18 mouse cellular contexts compared by ENCODE assay signal in genomic region chr14:79296201-79296600, GRCm38 (mm10). TPM values are rescaled to one million over a fixed set of nuclear protein-coding genes. Genes with fewer than 3 reads are reported as not detected.
DNase-seq lines count a peak whose midpoint lies in the region; ATAC-seq and TF ChIP-seq lines count a peak whose summit lies in the region.
"Had no signal": no experiment of that assay in that cellular context is flagged by ENCODE, and none has a peak within 500 bp of the region (broad histone marks: within the 10 kb centered on the region; RNA-seq: fewer than 3 reads in every experiment).

No protein-coding gene starts in this region.

- intact Hi-C loops in gastrocnemius, postnatal 36 days (cut with DNase I) = no loop called here

- H3K36me3 ChIP-seq in forebrain, embryonic 12.5 days (replicated peaks) = no peaks in the 10 kb centered on the region
- H3K36me3 ChIP-seq in forebrain, embryonic 11.5 days (ENCODE audit: control insufficient read depth, insufficient read depth, low read length) = no peaks in the 10 kb centered on the region
- no peaks in the 10 kb centered on the region for H3K36me3 ChIP-seq in midbrain, postnatal 0 days (ENCODE audit: insufficient read depth, low read length)
- no peaks in the 10 kb centered on the region for H3K36me3 ChIP-seq in midbrain, embryonic 10.5 days
- H3K36me3 ChIP-seq in liver, postnatal 0 days (replicated peaks; ENCODE audit: insufficient read depth, low read length) = peaks cover 5% of the 10 kb centered on the region
- H3K36me3 ChIP-seq: limb, embryonic 15.5 days had no signal

- H3K9me3 ChIP-seq in forebrain, embryonic 12.5 days = no peaks in the 10 kb centered on the region
- H3K9me3 ChIP-seq in forebrain, embryonic 11.5 days (ENCODE audit: control insufficient read depth, low read length) = no peaks in the 10 kb centered on the region
- no peaks in the 10 kb centered on the region for H3K9me3 ChIP-seq in midbrain, postnatal 0 days (ENCODE audit: low read length)
- H3K9me3 ChIP-seq in midbrain, embryonic 10.5 days (replicated peaks) = no peaks in the 10 kb centered on the region
- no peaks in the 10 kb centered on the region for H3K9me3 ChIP-seq in liver, postnatal 0 days (ENCODE audit: low read length)
- H3K9me3 ChIP-seq: limb, embryonic 15.5 days had no signal

- 88% methylated on average over 7 of the region's 7 CpGs for WGBS in forebrain, embryonic 12.5 days
- WGBS in forebrain, embryonic 11.5 days = 89% methylated on average over 7 of the region's 7 CpGs
- WGBS in midbrain, postnatal 0 days = 69% methylated on average over 7 of the region's 7 CpGs
- WGBS in midbrain, embryonic 10.5 days = 84% methylated on average over 7 of the region's 7 CpGs
- WGBS in liver, postnatal 0 days (ENCODE audit: insufficient replicate concordance) = 51% methylated on average over 7 of the region's 7 CpGs

- no peak overlapping the region for H3K9ac ChIP-seq in forebrain, embryonic 12.5 days
- H3K9ac ChIP-seq in forebrain, embryonic 11.5 days (ENCODE audit: low read length) = no peak overlapping the region
- no peak overlapping the region for H3K9ac ChIP-seq in midbrain, postnatal 0 days (replicated peaks; ENCODE audit: low read length, poor library complexity, severe bottlenecking)
- peak overlapping the region; percentile 36; the same call in 1 of the 2 replicates for H3K9ac ChIP-seq in liver, postnatal 0 days (replicated peaks)
- H3K9ac ChIP-seq: limb, embryonic 15.5 days had no signal

- DNase-seq in forebrain, embryonic 11.5 days (ENCODE audit: low spot score) = no peak
- DNase-seq in midbrain, postnatal 0 days (ENCODE audit: low spot score) = no peak
- no peak for DNase-seq in midbrain, embryonic 10.5 days (ENCODE audit: low spot score)
- DNase-seq in liver, postnatal 0 days = no peak
- no peak for DNase-seq in gastrocnemius, postnatal 36 days
- DNase-seq in kidney, postnatal 14 days = no peak
- DNase-seq: adrenal gland, postnatal 36 days; cerebellum, adult 18-20 months; heart, adult 11 months; kidney, adult 2 months had no signal

- H3K27ac ChIP-seq in forebrain, embryonic 12.5 days = no peak overlapping the region
- H3K27ac ChIP-seq in forebrain, embryonic 11.5 days (ENCODE audit: low read depth, low read length) = no peak overlapping the region
- no peak overlapping the region for H3K27ac ChIP-seq in midbrain, postnatal 0 days (ENCODE audit: low read depth, low read length)
- H3K27ac ChIP-seq in midbrain, embryonic 10.5 days (replicated peaks) = no peak overlapping the region
- H3K27ac ChIP-seq in liver, postnatal 0 days (ENCODE audit: low read depth) = peak overlapping the region; percentile 72
- H3K27ac ChIP-seq: layer of hippocampus, adult 2 months; limb, embryonic 15.5 days had no signal

- peak; percentile 84 for TF ChIP-seq EP300 in liver, postnatal 0 days (IDR thresholded peaks at IDR 0.05; ENCODE audit: low read depth)

- no peak for TF ChIP-seq CTCF in midbrain, postnatal 0 days (IDR thresholded peaks at IDR 0.05)
- no peak for TF ChIP-seq CTCF in liver, postnatal 0 days (IDR thresholded peaks at IDR 0.05; ENCODE audit: low read depth)

- ATAC-seq in forebrain, embryonic 12.5 days (ENCODE audit: low FRiP score) = no peak
- ATAC-seq in forebrain, embryonic 11.5 days (replicated peaks; ENCODE audit: low FRiP score) = no peak
- ATAC-seq in midbrain, postnatal 0 days (ENCODE audit: low FRiP score) = no peak
- ATAC-seq in erythroid progenitor cell, adult 5-6 weeks (replicated peaks; ENCODE audit: low FRiP score, poor library complexity, severe bottlenecking) = peak; percentile 36
- peak; percentile 31 for ATAC-seq in liver, postnatal 0 days

- H3K4me2 ChIP-seq in forebrain, embryonic 12.5 days = peak overlapping the region; percentile 13; the same call in 1 of the 2 replicates
- no peak overlapping the region for H3K4me2 ChIP-seq in forebrain, embryonic 11.5 days (ENCODE audit: low read depth, low read length, severe bottlenecking)
- peak overlapping the region; percentile 18; the same call in 1 of the 2 replicates for H3K4me2 ChIP-seq in midbrain, postnatal 0 days (ENCODE audit: low read depth, low read length, poor library complexity, severe bottlenecking)
- peak overlapping the region; percentile 95 for H3K4me2 ChIP-seq in liver, postnatal 0 days (ENCODE audit: low read depth, low read length)
- H3K4me2 ChIP-seq: limb, embryonic 15.5 days had no signal

- no peaks in the 10 kb centered on the region for H3K27me3 ChIP-seq in forebrain, embryonic 12.5 days
- no peaks in the 10 kb centered on the region for H3K27me3 ChIP-seq in forebrain, embryonic 11.5 days (ENCODE audit: control insufficient read depth, insufficient read depth, low read length)
- H3K27me3 ChIP-seq in midbrain, postnatal 0 days (ENCODE audit: insufficient read depth, low read length) = peaks cover 10% of the 10 kb centered on the region; the same call in 1 of the 2 replicates
- H3K27me3 ChIP-seq in midbrain, embryonic 10.5 days (ENCODE audit: low read depth, poor library complexity, severe bottlenecking) = peaks cover 69% of the 10 kb centered on the region
- H3K27me3 ChIP-seq in liver, postnatal 0 days (ENCODE audit: insufficient read depth, low read length) = no peaks in the 10 kb centered on the region
- H3K27me3 ChIP-seq: limb, embryonic 15.5 days had no signal

- peaks cover 58% of the 10 kb centered on the region for H3K4me1 ChIP-seq in forebrain, embryonic 12.5 days
- peaks cover 33% of the 10 kb centered on the region for H3K4me1 ChIP-seq in forebrain, embryonic 11.5 days (replicated peaks; ENCODE audit: control insufficient read depth, insufficient read depth, low read length)
- H3K4me1 ChIP-seq in midbrain, postnatal 0 days (ENCODE audit: insufficient read depth, low read length) = no peaks in the 10 kb centered on the region
- peaks cover 49% of the 10 kb centered on the region for H3K4me1 ChIP-seq in midbrain, embryonic 10.5 days
- H3K4me1 ChIP-seq in liver, postnatal 0 days (ENCODE audit: insufficient read depth) = peaks cover 61% of the 10 kb centered on the region

- H3K4me3 ChIP-seq in forebrain, embryonic 12.5 days (replicated peaks) = no peak overlapping the region
- no peak overlapping the region for H3K4me3 ChIP-seq in forebrain, embryonic 11.5 days (ENCODE audit: low read depth, low read length)
- H3K4me3 ChIP-seq in midbrain, postnatal 0 days (ENCODE audit: low read depth, low read length) = no peak overlapping the region
- no peak overlapping the region for H3K4me3 ChIP-seq in midbrain, embryonic 10.5 days
- peak overlapping the region; percentile 22 for H3K4me3 ChIP-seq in liver, postnatal 0 days (ENCODE audit: low read depth, low read length)
- H3K4me3 ChIP-seq: layer of hippocampus, adult 2 months; limb, embryonic 15.5 days; myocyte had no signal

RNA-seq across cellular contexts. Expression of gene Rgcc, which starts 5.2 kb away (rescaled TPM):
- 70.2 and 86.8 TPM in 2 replicates for polyA plus RNA-seq in forebrain, embryonic 12.5 days (2016; fragmentation: Nextera tagmentation; extraction: Ambion mirVana)
- polyA plus RNA-seq in forebrain, embryonic 11.5 days (2014; fragmentation: Nextera tagmentation; extraction: Ambion mirVana) = 72.4 and 75.8 TPM in 2 replicates
- total RNA-seq in midbrain, postnatal 0 days (2014; rRNA removed) = 34.2 and 64.3 TPM in 2 replicates
- 29.9 and 40.6 TPM in 2 replicates for polyA plus RNA-seq in midbrain, postnatal 0 days (2015; fragmentation: Nextera tagmentation; extraction: Ambion mirVana)
- polyA plus RNA-seq in midbrain, embryonic 10.5 days (2016; fragmentation: Nextera tagmentation; extraction: Ambion mirVana) = 16.1 and 18.7 TPM in 2 replicates
- total RNA-seq in erythroid progenitor cell, adult 5-6 weeks (2015; ENCODE audit: low replicate concordance) = 138 and 211 TPM in 2 replicates
- total RNA-seq in erythroid progenitor cell, adult 5-6 weeks (2017; ENCODE audit: low replicate concordance) = 175 and 244 TPM in 2 replicates
- polyA plus RNA-seq in liver, postnatal 0 days (2015; fragmentation: Nextera tagmentation; extraction: Ambion mirVana) = 98.4 and 102 TPM in 2 replicates
- total RNA-seq in gastrocnemius, postnatal 36 days (2021) = 10 to 100 TPM; 36.2 to 47.3 TPM

RNA-seq across cellular contexts. Expression of gene Zfp957, which starts 49.0 kb away (rescaled TPM):
- polyA plus RNA-seq in forebrain, embryonic 12.5 days (2016; fragmentation: Nextera tagmentation; extraction: Ambion mirVana) = not detected in 2 replicates
- polyA plus RNA-seq in forebrain, embryonic 11.5 days (2014; fragmentation: Nextera tagmentation; extraction: Ambion mirVana) = not detected in 2 replicates
- total RNA-seq in midbrain, postnatal 0 days (2014; rRNA removed) = not detected in 2 replicates
- 0.07 TPM in 1 of 2 replicates, not detected in the other for polyA plus RNA-seq in midbrain, postnatal 0 days (2015; fragmentation: Nextera tagmentation; extraction: Ambion mirVana)
- not detected in 2 replicates for polyA plus RNA-seq in midbrain, embryonic 10.5 days (2016; fragmentation: Nextera tagmentation; extraction: Ambion mirVana)
- total RNA-seq in erythroid progenitor cell, adult 5-6 weeks (2015; ENCODE audit: low replicate concordance) = not detected in 2 replicates
- total RNA-seq in erythroid progenitor cell, adult 5-6 weeks (2017; ENCODE audit: low replicate concordance) = not detected in 2 replicates
- not detected in 2 replicates for polyA plus RNA-seq in liver, postnatal 0 days (2015; fragmentation: Nextera tagmentation; extraction: Ambion mirVana)
- total RNA-seq in gastrocnemius, postnatal 36 days (2021) = not detected
- total RNA-seq: adrenal gland, postnatal 36 days; heart, postnatal 25 days; layer of hippocampus, adult 2 months; left cerebral cortex, adult 8-10 months; megakaryocyte, adult 5-6 weeks had no signal
- polyA plus RNA-seq: kidney, adult 2 months; limb, embryonic 15.5 days; myocyte had no signal

Comparison
In these comparisons a context has a peak if more than half of its experiments do, and no peak if none do; other contexts are left out.
1. ATAC-seq: peak in erythroid progenitor cell, adult 5-6 weeks (single experiment) and liver, postnatal 0 days (single experiment); none in forebrain, embryonic 12.5 days (single experiment), forebrain, embryonic 11.5 days (single experiment) and midbrain, postnatal 0 days (single experiment).